In the genomic region with DNA sequence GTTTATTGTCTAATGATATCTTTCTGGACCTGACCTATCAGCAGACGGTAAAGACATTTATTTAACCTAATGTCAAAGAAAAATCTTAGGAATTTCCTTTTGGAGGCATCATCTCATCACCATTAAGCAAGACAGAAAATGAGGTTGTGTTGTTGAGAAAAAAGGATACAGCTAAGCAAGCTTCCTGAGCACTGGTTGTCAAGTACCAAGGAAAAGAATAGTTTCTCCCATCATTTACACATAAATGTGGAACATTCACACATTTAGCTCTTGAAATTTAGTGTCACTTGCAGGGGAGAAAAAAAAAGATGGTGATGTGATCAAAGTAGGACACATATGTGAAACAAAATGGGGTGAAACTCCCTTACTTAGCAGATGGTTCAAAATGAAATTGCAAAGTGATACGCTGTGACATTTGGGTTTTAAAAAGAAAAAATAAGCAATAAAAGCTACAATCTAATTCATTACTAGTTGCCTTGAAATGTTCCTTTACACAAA, we compare ENCODE assay signal across 18 mouse cellular contexts.
"Had no signal": no experiment of that assay in that cellular context is flagged by ENCODE, and none has a peak within 500 bp of the region (broad histone marks: within the 10 kb centered on the region; RNA-seq: fewer than 3 reads in every experiment).

No protein-coding gene starts in this region.

- H3K4me3 ChIP-seq: midbrain, embryonic 10.5 days; midbrain, embryonic 12.5 days; myocyte; neural tube, embryonic 13.5 days; neural tube, embryonic 15.5 days had no signal

- H3K27ac ChIP-seq: midbrain, embryonic 10.5 days; midbrain, embryonic 12.5 days; neural tube, embryonic 13.5 days; neural tube, embryonic 15.5 days had no signal

- DNase-seq: lung, adult 18-20 months; lung, embryonic 14.5 days; lung, postnatal 10 days; lung, postnatal 4 days; midbrain, embryonic 14.5 days; retina, postnatal 1 day; right cerebral cortex, postnatal 14 days; right cerebral cortex, postnatal 4 days; spleen, adult 18-20 months; thymus, adult 2 months; thymus, postnatal 25 days; thymus, postnatal 4 days had no signal

- ATAC-seq: midbrain, embryonic 16.5 days had no signal
